25 mouse cellular contexts compared by ENCODE assay signal in the genomic region with DNA sequence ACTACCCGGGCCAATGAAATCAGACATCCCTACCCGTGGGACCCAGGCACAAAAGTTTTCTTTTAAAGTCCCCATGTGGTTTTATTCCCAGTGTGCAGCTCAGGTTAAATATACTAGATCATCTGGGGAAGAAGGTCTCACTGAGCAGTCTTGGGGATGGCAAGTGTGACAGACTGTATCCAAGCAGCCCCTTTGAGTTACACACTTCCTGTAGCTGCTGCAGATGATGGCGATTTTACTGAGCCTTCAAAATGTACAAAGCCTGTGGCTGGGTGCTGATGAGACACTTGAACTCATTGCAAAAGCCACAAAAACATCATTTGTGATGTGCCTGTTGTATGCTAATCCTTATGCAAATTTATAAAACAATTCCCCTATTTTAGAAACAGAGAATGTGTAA. TPM values are rescaled to one million over a fixed set of nuclear protein-coding genes. Genes with fewer than 3 reads are reported as not detected.
DNase-seq lines count a peak whose midpoint lies in the region; ATAC-seq and TF ChIP-seq lines count a peak whose summit lies in the region.
"Had no signal": no experiment of that assay in that cellular context is flagged by ENCODE, and none has a peak within 500 bp of the region (broad histone marks: within the 10 kb centered on the region; RNA-seq: fewer than 3 reads in every experiment).

No protein-coding gene starts in this region.

- peak overlapping the region; percentile 18; the same call in 1 of the 2 replicates for H3K27ac ChIP-seq in thymus, adult 2 months (ENCODE audit: control insufficient read depth, insufficient read depth, low read length)
- H3K27ac ChIP-seq: heart, embryonic 15.5 days; hindbrain, embryonic 10.5 days; hindbrain, embryonic 13.5 days; hindbrain, postnatal 0 days had no signal

- no peak for TF ChIP-seq POLR2A in thymus, adult 2 months (IDR thresholded peaks at IDR 0.05; ENCODE audit: control insufficient read depth, extremely low read depth, insufficient read depth, low read length, poor library complexity)

- H3K4me1 ChIP-seq in thymus, adult 2 months (replicated peaks; ENCODE audit: control insufficient read depth, insufficient read depth, low read length) = peaks cover 16% of the 10 kb centered on the region

- no peak overlapping the region for H3K4me3 ChIP-seq in thymus, adult 2 months (ENCODE audit: control insufficient read depth, insufficient read depth, low read length)
- H3K4me3 ChIP-seq: heart, embryonic 12.5 days; heart, embryonic 15.5 days; hindbrain, embryonic 10.5 days; hindbrain, embryonic 13.5 days had no signal

- peak; percentile 37 for DNase-seq in CD4-positive, CD25-positive, alpha-beta regulatory T cell, adult 2 months (ENCODE audit: low read depth, low spot score)
- DNase-seq in thymus, adult 2 months = no peak
- no peak for DNase-seq in thymus, postnatal 0 days (ENCODE audit: low spot score)
- peak; percentile 56 for DNase-seq in naive thymus-derived CD4-positive, alpha-beta T cell, adult 2 months (ENCODE audit: low read depth)
- DNase-seq in cerebellum, postnatal 10 days = no peak
- DNase-seq: adrenal gland, adult 2 months; adrenal gland, postnatal 14 days; cerebellum, adult 11 months; cerebellum, adult 2 months; cerebellum, adult 9-11 months; cerebellum, postnatal 36 days; embryo, embryonic 11 days; forebrain, postnatal 0 days; gastrocnemius, postnatal 25 days; heart, adult 18-20 months; heart, postnatal 10 days; heart, postnatal 36 days had no signal

- H3K36me3 ChIP-seq in thymus, adult 2 months (ENCODE audit: control insufficient read depth, insufficient read depth, low read length) = no peaks in the 10 kb centered on the region
- H3K36me3 ChIP-seq: heart, embryonic 12.5 days; heart, embryonic 15.5 days; hindbrain, embryonic 10.5 days; hindbrain, embryonic 13.5 days had no signal

- ATAC-seq in CD4-positive, CD25-positive, alpha-beta regulatory T cell, adult 4 months = no peak
- ATAC-seq: forebrain, embryonic 14.5 days; forebrain, postnatal 0 days; hindbrain, postnatal 0 days; intestine, postnatal 0 days had no signal

- H3K27me3 ChIP-seq in thymus, adult 2 months (ENCODE audit: control insufficient read depth, insufficient read depth, low read length) = no peaks in the 10 kb centered on the region
- H3K27me3 ChIP-seq: heart, embryonic 12.5 days; heart, embryonic 15.5 days had no signal

- no peak for TF ChIP-seq CTCF in thymus, adult 2 months (IDR thresholded peaks at IDR 0.05; ENCODE audit: borderline replicate concordance, control insufficient read depth, extremely low read depth, insufficient read depth, low read length, poor library complexity)

- WGBS in thymus, adult 2 months = 47% methylated on average over 3 of the region's 3 CpGs

RNA-seq across cellular contexts. Expression of gene Ccnq, which starts 29.0 kb away (rescaled TPM):
- polyA plus RNA-seq in CD4-positive, CD25-positive, alpha-beta regulatory T cell, adult 4 months (2017; shearing (Covaris generic)) = 10 to 100 TPM; 32.8 to 36.9 TPM
- polyA plus RNA-seq in thymus, adult 2 months (2012; rRNA removed) = 75.6 and 78.7 TPM in 2 replicates
- polyA plus RNA-seq in thymus, postnatal 0 days (2015; fragmentation: Nextera tagmentation; extraction: Ambion mirVana) = 48.5 and 50.8 TPM in 2 replicates

RNA-seq across cellular contexts. Expression of gene Lyrm9, which starts 45.8 kb away (rescaled TPM):
- polyA plus RNA-seq in CD4-positive, CD25-positive, alpha-beta regulatory T cell, adult 4 months (2017; shearing (Covaris generic)) = 10 to 100 TPM; 29.9 to 31.4 TPM
- polyA plus RNA-seq in thymus, adult 2 months (2012; rRNA removed) = 20.7 and 28.1 TPM in 2 replicates
- polyA plus RNA-seq in thymus, postnatal 0 days (2015; fragmentation: Nextera tagmentation; extraction: Ambion mirVana) = 28.4 and 31.0 TPM in 2 replicates

Comparison
In these comparisons a context has a peak if more than half of its experiments do, and no peak if none do; other contexts are left out.
1. DNase-seq: peak in CD4-positive, CD25-positive, alpha-beta regulatory T cell, adult 2 months (single experiment) and naive thymus-derived CD4-positive, alpha-beta T cell, adult 2 months (single experiment); none in thymus, adult 2 months (single experiment), thymus, postnatal 0 days (single experiment) and cerebellum, postnatal 10 days (0 of 2).